Mouse (Mus musculus) urinary bladder, postnatal 36 days (tissue): Measurements from ENCODE around the gene Efcc1.
A peak's percentile ranks its signal among the peaks of the same experiment; 100 is the strongest.

Source experiments
- DNase-seq, 2 experiments: peaks; one replicate each; pipeline ENCODE4 v3.0.0; 2022; ENCODE audit warnings: low spot score in 2 of 2, mixed read lengths in 1 of 2

Gene Efcc1

GRCm38 (mm10) chr6:87778294-87779173 lies 47.9 kb downstream of the Efcc1 start:
- no peak for DNase-seq

GRCm38 (mm10) chr6:87779174-87780165 lies 48.8 kb downstream of the Efcc1 start:
- no peak for DNase-seq

- DNase-seq, result no peak
Measured at GRCm38 (mm10) chr6:87780546-87781301, 50.1 kb downstream of the Efcc1 start.

GRCm38 (mm10) chr6:87784033-87784432 lies 53.4 kb downstream of the Efcc1 start:
- DNase-seq, result no peak

- no peak for DNase-seq
Measured at GRCm38 (mm10) chr6:87786621-87787020, 56.0 kb downstream of the Efcc1 start.

- DNase-seq, result no peak
Measured at GRCm38 (mm10) chr6:87787108-87787890, 56.6 kb downstream of the Efcc1 start.

GRCm38 (mm10) chr6:87788266-87788895 lies 57.7 kb downstream of the Efcc1 start:
- DNase-seq, result no peak

GRCm38 (mm10) chr6:87788896-87789587 lies 58.4 kb downstream of the Efcc1 start:
- DNase-seq, result peak in 1 of 2 experiments; percentile 54

- no peak for DNase-seq
Measured at GRCm38 (mm10) chr6:87789791-87790190, 59.1 kb downstream of the Efcc1 start.

GRCm38 (mm10) chr6:87790779-87791480 lies 60.3 kb downstream of the Efcc1 start:
- DNase-seq, result no peak

- no peak for DNase-seq
Measured at GRCm38 (mm10) chr6:87791826-87792225, 61.2 kb downstream of the Efcc1 start.

- DNase-seq, result no peak
Measured at GRCm38 (mm10) chr6:87793821-87794510, 63.3 kb downstream of the Efcc1 start.

GRCm38 (mm10) chr6:87795385-87796150 lies 64.9 kb downstream of the Efcc1 start:
- no peak for DNase-seq

- DNase-seq, result no peak
Measured at GRCm38 (mm10) chr6:87796251-87796880, 65.7 kb downstream of the Efcc1 start.

- DNase-seq, result no peak
Measured at GRCm38 (mm10) chr6:87797321-87797720, 66.7 kb downstream of the Efcc1 start.

GRCm38 (mm10) chr6:87799576-87799975 lies 68.9 kb downstream of the Efcc1 start:
- no peak for DNase-seq

- no peak for DNase-seq
Measured at GRCm38 (mm10) chr6:87802462-87802861, 71.8 kb downstream of the Efcc1 start.
